Mouse (Mus musculus) spleen, postnatal 14 days (tissue): Measurements from ENCODE around the gene Grb10.

Experiments used
- DNase-seq, 2 experiments: peaks; one replicate each; pipeline ENCODE4 v3.0.0; 2021 to 2022; ENCODE audit warnings: low spot score in 2 of 2

The Grb10 gene

DNA sequence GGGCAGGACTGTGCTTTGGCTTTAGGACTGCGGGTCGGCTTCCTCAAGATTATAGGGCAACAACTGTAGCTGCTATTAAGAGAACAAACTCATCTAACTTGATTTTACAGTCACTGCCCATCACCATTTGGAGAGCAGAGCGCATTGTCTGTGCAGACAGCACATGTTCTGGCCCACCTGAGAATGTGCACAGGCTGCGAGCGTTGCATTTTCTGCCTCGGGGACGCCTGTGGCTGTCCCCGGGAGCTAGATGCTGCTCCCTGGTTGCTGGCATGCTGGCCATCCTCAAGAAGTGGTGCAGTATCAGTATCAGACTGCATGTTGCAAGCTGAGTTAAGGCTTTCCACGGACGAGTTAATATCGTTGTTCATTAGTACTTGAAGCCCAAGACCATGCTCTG lies 68.2 kb downstream of the Grb10 start:
- DNase-seq, result no peak

DNA sequence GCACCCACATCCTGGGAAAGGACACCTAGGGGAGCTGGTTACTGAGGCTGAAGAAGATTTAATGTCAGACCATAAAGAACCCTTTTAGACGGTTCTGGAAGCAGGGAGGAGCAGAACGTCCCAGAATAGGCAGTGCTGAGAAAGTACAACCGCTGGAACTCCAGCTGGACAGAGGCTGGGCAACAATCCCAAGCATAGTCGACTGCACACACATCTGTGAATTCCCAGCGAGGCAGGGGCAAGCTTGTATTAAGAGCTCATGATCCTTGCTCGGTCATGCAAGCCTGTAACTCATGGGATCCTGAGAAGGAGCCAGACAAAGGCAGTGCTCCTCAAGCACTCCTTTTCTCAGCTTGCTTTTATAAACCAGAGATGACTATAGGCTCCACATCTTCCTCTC lies 69.7 kb downstream of the Grb10 start:
- DNase-seq, result no peak

DNA sequence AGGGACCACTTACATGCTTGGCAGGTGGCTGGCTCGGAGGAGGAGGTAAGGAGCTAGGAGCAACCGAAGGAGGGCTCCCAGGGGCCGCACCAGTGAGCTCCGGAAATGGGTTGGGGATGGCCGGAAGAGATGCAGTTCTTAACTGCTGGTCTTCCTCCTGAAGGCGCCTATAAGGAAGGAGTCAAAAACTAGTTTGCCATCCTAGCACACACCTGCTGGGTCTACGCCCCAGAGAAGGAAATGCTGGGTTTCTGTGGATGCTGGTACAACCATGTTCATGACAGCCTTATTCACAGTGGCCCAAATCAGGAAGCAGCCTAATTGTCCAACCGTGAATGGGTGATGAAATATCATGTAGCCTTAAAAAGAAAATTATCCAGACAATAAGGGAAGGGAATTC lies 71.0 kb downstream of the Grb10 start:
- DNase-seq, result no peak

DNA sequence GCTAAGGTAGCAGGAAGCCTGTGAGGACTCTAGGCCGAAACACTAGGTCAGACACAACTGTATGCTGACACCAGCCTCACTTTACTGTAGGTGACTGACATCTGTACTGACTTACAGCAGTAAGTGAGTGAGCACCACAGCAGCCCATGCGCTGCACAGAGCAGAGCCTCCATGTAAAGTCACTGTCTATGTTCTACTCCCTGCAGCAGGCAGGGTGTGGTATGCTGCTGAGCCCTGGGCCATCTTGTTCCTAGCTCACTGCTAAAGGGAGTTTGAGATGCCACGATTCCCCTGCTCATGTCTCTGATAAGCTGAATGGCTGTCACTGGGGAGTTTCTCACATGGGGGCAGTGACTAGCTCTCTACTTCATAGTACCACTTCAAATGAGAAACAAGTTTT lies 72.3 kb downstream of the Grb10 start:
- DNase-seq, result no peak

DNA sequence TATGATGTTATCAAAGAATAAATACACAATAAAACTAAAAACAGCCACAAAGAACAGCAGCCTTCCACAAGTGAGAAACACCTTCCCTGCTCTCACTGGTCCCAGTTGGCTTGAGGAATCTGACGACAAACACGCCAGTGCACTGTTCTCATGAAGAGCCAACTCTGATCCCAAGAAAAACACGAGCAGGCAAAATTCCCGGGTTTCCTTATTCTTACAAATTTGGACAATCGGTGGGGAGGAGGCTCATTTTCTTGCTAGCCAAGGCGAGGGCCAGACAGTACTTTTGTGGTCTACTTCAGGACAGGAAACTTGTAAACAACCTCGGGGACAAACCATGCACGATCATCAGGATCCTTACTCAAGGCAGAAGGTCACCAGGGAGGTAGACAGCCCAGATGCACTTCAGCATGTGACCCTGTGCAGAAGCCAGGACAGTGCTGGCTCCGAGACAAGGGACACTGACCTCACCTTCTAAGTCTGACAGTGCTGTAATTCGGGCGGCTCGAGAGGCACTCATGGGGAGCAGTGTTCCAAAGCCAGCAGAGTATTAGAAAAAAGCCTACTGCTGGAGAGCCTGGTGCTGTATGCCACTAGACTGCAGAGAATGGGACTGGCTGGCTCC lies 72.9 kb downstream of the Grb10 start:
- DNase-seq, result no peak

- no peak for DNase-seq
These were observed 73.8 kb downstream of the Grb10 start for GRCm38 (mm10) chr11:11964729-11965128.

DNA sequence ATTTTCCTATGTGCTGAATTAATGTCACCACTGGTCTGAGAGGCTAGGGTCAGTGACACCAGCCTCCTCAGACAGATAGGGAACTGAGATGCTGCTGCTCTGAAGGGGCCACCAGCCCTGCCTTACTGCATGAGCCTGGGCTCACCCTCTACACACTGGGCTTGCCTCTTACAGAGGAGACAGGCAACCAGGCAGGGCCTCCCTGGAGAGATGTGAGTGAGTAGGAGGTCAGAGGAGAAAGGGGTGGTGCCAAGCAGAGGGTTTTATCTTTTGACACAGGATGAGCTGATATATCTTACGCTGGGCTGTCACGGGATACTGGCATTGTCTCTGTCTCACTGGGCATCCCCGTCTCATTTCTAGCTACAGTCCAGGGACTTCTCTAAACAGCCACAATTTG lies 74.9 kb downstream of the Grb10 start:
- DNase-seq, result no peak

- DNase-seq, result no peak
These were observed 75.4 kb downstream of the Grb10 start for GRCm38 (mm10) chr11:11963065-11963464.

DNA sequence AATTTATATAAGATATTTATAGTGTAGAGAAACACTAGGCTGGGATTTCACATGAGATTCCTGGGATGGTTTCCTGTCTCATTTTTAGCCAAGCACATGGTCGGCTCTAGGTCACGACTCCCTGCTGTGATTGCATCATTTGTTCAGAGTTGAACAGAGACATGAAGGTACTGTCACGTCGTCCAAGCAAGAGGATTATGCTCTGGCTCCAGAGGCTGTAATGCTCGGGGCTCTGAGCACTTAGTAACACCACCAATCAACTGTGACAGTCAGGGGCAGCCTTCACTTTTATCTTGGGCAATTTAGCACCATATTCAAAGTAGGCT lies 75.9 kb downstream of the Grb10 start:
- DNase-seq, result no peak

DNA sequence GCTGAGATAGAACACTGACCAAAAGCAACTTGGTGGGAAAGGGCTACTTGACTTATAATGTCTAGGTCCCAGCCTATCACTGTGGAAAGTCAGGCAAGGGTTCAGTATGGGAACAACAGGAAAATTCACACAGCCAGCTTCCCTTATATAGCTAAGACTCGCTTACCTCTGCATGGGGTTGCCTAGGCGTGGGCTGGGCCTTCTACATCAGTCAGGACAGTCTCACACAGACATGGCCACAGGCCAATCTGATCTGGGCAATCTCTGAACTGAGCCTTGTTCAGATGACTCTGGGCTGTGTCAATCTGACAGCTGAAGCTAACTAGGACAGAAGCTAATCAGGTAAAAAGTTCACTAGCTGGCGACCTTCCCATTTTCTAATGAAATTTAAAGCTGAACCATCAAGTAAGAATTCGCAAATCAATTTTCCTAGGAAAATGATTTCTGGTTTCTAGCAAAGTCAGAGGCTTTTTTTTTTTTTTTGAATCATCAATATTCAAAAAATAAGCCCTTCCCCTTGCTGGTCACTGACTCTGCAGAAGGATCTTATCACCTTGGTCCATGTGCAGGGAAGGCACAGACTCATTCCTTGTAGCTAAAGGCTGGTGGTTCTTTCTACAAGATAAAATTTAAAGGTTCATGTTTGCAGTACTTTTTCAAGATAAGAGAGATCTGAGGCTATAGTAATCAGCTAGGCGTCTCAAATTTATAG lies 76.4 kb downstream of the Grb10 start:
- DNase-seq, result no peak

DNA sequence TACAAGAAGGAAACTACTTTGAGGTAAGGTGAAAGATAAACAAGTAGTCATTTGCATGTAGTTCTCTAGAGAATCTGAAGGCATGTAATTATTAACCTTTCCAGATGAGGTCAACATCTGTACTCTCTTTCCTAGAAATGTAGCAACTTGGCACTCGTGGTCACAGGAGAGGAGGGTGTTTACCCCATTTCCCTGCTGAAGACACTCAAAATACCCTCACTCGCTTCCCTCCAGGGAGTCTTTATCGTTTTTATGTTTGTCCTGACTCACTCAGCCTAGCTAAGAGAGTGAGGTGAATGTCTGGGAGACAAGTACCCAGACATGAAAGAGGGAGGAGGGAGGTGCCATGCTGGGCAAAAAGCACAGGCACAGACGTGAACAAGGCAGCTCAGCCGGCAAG lies 77.6 kb downstream of the Grb10 start:
- no peak for DNase-seq

DNA sequence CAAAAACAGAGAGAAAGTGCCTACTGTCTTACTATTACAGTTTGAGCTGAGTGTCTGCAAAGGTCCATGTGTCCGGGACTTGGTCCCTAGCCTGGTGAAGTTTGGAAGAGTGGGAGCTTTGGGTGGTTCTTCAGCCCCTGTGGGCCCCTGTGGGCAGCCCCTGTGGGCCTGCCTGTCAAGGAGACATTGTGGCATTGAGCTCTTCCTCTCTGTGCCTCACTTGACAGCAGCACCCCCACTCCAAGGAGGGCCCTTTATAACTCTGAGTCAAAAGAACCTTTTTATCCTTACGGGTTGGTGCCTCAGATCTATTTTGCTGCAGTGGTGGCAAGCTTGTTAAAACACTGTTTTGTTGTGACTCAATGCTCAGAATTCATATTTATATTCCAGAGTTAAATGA lies 78.3 kb downstream of the Grb10 start:
- no peak for DNase-seq

GRCm38 (mm10) chr11:11958479-11958878 lies 80.0 kb downstream of the Grb10 start:
- no peak for DNase-seq

GRCm38 (mm10) chr11:11958061-11958361 lies 80.5 kb downstream of the Grb10 start:
- no peak for DNase-seq

DNA sequence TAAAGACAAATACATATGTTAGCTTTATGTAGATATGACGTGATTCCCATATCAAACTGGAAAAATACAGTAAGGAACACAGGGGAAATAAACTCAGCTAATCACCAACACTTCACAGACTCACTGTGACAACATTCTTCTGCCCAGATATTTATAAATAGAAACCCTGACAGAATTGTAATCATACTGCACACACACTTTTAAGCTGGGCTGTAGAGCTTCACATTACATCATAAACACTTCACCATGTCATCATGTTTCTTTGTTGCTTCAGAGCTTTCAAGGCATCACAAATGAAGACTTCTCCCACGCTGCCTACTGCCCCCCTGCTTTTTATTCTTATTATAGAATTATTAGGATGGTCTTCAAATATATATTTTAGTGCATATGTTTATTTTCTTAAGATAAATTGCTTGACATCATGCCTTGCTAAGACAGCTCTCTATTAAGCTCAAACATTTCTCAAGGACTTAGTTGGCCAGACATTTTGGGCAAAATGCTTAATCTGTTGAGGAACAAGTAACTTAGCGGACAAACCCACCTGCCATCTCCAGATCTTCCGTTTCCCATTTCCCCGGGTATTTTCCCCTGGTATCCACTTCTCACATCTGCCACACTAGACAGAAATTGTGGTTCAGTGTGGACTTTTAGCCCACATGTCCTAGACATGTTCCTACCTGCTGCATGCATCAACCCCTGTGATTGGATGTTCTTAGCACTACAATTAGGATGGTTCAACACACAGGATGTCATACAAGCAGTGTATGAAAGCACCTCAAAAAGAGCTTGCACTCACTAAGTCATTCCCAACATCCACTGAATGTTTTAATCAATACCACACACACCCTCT lies 81.0 kb downstream of the Grb10 start:
- DNase-seq, result no peak

- no peak for DNase-seq
These were observed 82.7 kb downstream of the Grb10 start for GRCm38 (mm10) chr11:11955783-11956182.

- DNase-seq, result no peak
These were observed 83.9 kb downstream of the Grb10 start for GRCm38 (mm10) chr11:11954606-11955005.

DNA sequence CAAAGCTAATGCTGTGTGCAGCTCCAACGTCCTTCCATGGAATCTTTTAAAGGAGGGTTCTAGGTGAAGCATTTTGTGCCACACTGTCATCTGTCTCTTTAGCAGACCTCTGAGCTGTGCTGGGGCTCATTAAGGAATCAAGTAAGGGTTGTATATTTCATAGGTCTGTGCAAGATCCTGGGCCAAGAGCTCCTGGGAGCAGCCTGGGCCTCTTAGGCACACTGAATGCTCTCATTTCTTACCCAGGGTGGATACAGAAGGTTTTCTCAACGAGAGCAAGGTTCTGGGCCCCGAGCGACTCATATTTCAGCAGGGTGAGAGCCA lies 84.4 kb downstream of the Grb10 start:
- no peak for DNase-seq

DNA sequence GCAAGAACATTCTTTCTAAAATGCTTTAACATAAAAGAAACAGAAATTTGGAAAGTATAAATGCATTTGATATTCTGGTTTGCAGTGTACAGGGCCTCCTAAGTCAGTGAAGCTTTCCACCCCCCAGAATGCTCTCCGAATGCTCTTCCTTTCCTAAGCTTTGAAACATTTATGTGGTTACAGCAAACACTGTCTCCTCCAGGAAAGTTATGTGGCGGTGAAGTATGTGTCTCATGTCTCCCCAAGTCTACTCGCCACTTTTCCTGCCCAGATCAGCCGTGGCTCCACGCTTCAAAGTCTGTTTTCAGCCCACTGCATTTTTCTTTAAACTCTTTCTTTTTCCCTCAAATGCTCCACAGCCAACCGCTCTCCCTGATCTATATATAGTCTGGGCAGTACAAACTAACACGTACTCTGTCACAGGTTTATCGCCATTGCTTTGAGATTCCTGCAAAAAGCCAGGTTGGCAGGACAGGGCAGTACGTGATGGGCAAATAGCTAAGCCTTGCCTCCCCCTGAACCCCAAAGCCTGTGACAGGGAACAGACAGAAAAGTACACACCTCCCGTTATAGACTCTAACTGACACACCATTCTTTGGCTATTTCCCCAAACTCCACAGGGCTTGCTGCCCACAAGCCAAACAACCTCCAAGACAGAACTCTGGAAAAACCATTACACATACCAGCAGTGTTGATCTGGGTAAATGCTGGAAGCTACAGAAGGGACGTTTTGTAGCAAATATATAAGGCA lies 84.9 kb downstream of the Grb10 start:
- no peak for DNase-seq

DNA sequence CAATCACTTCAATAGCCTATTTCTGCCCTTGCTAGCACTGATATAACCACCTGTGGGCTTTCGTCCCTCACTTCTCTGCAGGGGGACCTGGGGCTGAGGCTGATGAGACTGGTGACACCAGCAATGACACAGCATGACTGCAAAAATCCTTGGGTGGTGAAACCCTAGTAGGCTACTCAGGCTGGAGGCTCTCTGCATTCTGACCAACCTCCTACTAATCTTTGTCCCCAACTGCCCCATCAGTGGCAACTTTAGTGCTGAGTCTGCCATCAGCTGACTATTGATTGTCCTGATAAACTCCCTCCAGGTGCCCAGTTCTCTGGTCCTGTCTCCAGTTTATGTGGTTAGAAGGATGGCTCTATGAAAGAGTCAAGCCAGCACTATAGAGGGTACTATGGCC lies 85.9 kb downstream of the Grb10 start:
- no peak for DNase-seq

- no peak for DNase-seq
These were observed 89.5 kb downstream of the Grb10 start for GRCm38 (mm10) chr11:11948988-11949365.

- DNase-seq, result no peak
These were observed 90.0 kb downstream of the Grb10 start for GRCm38 (mm10) chr11:11948321-11948987.
